Mouse (Mus musculus): ENCODE data around the gene Rap1gap. TPM values are rescaled to one million over a fixed set of nuclear protein-coding genes. Genes with fewer than 3 reads are reported as not detected.

Gene Rap1gap
- polyA plus RNA-seq, 1 experiment: 9.5 TPM

DNA sequence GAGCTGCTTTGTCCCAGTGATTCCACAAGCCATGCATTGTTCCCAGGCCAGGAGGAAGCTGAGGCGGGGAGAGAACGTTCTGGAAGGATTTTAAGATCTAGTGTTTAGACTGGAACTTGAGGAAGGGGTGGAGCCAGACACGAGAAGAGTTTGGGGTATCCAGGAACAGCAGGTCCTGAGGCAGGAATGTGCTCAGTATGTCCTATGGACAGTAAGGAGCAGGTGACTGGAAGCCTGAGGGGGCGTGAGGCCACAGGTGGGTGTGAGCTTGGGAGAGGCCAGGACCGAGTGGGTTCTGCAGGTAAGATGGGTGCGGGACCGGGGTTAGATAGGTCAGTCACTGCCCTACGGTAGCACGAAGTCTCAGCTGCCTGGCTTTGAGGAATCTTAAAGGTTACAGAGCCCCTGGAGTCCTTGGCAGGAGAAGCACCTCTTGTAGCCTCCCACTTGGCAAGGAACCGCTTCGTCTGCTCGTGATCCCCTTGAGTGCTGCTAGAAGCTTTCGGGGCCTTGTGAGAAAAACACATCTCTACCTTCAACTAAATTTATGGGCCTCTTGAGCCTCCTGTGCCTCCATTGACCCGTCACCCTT is 22.8 kb downstream of the Rap1gap start:
- H3K9me3 ChIP-seq (replicated peaks; ENCODE audit: control insufficient read depth, insufficient read depth, low read length, poor library complexity, severe bottlenecking): no peaks in the 10 kb centered on the region
- no peak overlapping the region for H3K27ac ChIP-seq (ENCODE audit: insufficient read depth, low read length)
- no peaks in the 10 kb centered on the region for H3K36me3 ChIP-seq (ENCODE audit: control insufficient read depth, insufficient read depth, low read length, poor library complexity, severe bottlenecking)
- H3K27me3 ChIP-seq (ENCODE audit: control insufficient read depth, insufficient read depth, low read length, poor library complexity, severe bottlenecking): no peaks in the 10 kb centered on the region
- no peak overlapping the region for H3K4me3 ChIP-seq (ENCODE audit: low read depth, low read length)
- TF ChIP-seq POLR2A (IDR thresholded peaks at IDR 0.05; ENCODE audit: insufficient read depth, low read length) (no peak), EP300 (IDR thresholded peaks at IDR 0.05; ENCODE audit: insufficient read depth, low read depth, low read length) (no peak), CTCF (IDR thresholded peaks at IDR 0.05; ENCODE audit: low read depth, low read length) (no peak)
- no peak overlapping the region for H3K9ac ChIP-seq (ENCODE audit: low read depth, poor library complexity, severe bottlenecking)
- H3K4me1 ChIP-seq (ENCODE audit: control insufficient read depth, insufficient read depth, low read length): peaks cover 5% of the 10 kb centered on the region

DNA sequence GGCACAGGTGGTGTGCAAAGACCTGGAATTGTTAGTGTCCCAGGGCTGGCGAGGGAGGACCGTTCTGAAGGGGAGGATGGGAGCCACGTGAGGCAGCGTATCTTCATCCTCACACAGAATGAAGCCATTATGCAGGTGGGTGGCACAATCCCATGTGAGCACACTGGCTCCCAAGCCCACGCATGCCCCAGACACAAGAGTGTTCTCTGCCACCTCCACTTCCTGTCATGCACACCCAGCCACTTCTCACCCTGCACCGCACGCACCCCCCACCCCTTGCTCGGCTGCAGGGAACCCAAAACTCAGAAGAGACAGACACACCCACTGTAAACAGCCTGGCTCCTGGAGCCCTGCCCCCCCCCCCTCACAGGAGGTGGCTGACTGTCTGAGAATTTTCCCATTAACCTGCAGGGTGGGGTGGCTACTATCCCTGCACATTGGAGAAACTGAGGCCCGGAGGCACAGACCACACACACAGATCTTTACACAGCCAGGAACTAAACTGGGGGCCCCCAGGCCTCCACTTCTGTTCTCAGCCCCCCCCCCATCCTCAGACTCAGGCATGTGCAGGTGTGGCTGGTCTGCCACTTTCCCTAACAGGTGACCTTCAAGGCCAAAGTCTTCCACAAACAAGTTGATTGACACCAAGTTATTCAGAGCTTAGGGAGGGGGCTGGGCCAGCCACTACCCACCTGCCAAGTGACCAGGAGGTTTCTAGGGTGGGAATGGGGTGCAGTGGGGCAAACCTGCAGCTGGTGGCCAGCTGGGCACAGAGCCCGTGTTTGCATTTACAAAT is 27.8 kb downstream of the Rap1gap start:
- H3K27me3 ChIP-seq (ENCODE audit: control insufficient read depth, insufficient read depth, low read length, poor library complexity, severe bottlenecking): no peaks in the 10 kb centered on the region
- H3K9me3 ChIP-seq (replicated peaks; ENCODE audit: control insufficient read depth, insufficient read depth, low read length, poor library complexity, severe bottlenecking): no peaks in the 10 kb centered on the region
- no peak overlapping the region for H3K27ac ChIP-seq (ENCODE audit: insufficient read depth, low read length)

DNA sequence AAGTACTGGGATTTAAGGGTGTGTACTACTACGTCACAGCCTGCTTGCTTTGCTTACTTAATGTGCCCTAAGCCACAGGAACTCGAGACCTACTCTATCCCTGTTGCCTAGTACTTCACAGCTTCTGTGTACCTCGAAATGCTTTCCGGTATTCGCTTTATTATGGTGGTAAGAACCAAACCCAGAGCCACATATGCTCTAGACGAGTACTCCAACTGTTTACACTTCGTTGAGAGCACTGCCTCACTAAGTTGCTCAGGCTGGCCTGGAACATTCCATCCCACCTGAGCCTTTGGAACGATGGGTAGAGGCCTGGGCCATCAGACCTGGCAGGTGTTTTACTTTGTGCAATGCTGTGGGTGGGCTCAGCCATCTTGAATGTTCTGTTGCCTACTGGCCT is 30.8 kb downstream of the Rap1gap start:
- peaks cover 3% of the 10 kb centered on the region for H3K4me1 ChIP-seq (ENCODE audit: control insufficient read depth, insufficient read depth, low read length)
- H3K36me3 ChIP-seq (ENCODE audit: control insufficient read depth, insufficient read depth, low read length, poor library complexity, severe bottlenecking): no peaks in the 10 kb centered on the region
- H3K9ac ChIP-seq (ENCODE audit: low read depth, poor library complexity, severe bottlenecking): no peak overlapping the region
- no peak for TF ChIP-seq EP300 (IDR thresholded peaks at IDR 0.05; ENCODE audit: insufficient read depth, low read depth, low read length)
- no peak for TF ChIP-seq CTCF (IDR thresholded peaks at IDR 0.05; ENCODE audit: low read depth, low read length)
- no peak for TF ChIP-seq POLR2A (IDR thresholded peaks at IDR 0.05; ENCODE audit: insufficient read depth, low read length)
- H3K27me3 ChIP-seq (ENCODE audit: control insufficient read depth, insufficient read depth, low read length, poor library complexity, severe bottlenecking): no peaks in the 10 kb centered on the region
- no peak overlapping the region for H3K27ac ChIP-seq (ENCODE audit: insufficient read depth, low read length)
- no peaks in the 10 kb centered on the region for H3K9me3 ChIP-seq (replicated peaks; ENCODE audit: control insufficient read depth, insufficient read depth, low read length, poor library complexity, severe bottlenecking)
- H3K4me3 ChIP-seq (ENCODE audit: low read depth, low read length): no peak overlapping the region

More for the DNA sequence above, 27.8 kb downstream of the Rap1gap start:
- peaks cover 3% of the 10 kb centered on the region for H3K4me1 ChIP-seq (ENCODE audit: control insufficient read depth, insufficient read depth, low read length)
- H3K36me3 ChIP-seq (ENCODE audit: control insufficient read depth, insufficient read depth, low read length, poor library complexity, severe bottlenecking): no peaks in the 10 kb centered on the region
- no peak overlapping the region for H3K4me3 ChIP-seq (ENCODE audit: low read depth, low read length)
- H3K9ac ChIP-seq (ENCODE audit: low read depth, poor library complexity, severe bottlenecking): no peak overlapping the region
- no peak for TF ChIP-seq POLR2A (IDR thresholded peaks at IDR 0.05; ENCODE audit: insufficient read depth, low read length)
- no peak for TF ChIP-seq EP300 (IDR thresholded peaks at IDR 0.05; ENCODE audit: insufficient read depth, low read depth, low read length)
- TF ChIP-seq CTCF (IDR thresholded peaks at IDR 0.05; ENCODE audit: low read depth, low read length): no peak

DNA sequence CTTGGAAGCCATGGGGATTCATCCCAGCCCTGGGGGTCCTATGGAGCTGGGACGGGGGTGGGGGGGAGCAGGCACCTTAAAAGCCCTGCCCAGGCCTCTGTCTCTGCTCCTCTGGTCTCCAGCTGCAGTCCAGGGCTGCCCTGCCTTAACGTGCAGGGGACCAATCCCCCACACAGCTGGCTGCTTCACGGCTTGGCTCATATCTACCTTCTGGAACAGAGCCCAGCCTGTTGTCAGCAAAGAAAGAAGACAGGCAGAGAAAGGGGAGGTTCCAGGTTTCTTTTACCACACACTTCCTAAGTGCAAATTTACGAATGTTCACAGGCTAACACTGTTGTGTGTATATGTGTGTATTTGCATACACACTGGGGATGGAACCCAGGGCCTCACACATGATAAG is 31.4 kb downstream of the Rap1gap start:
- no peaks in the 10 kb centered on the region for H3K9me3 ChIP-seq (replicated peaks; ENCODE audit: control insufficient read depth, insufficient read depth, low read length, poor library complexity, severe bottlenecking)
- H3K4me1 ChIP-seq (ENCODE audit: control insufficient read depth, insufficient read depth, low read length): peaks cover 3% of the 10 kb centered on the region
- no peak overlapping the region for H3K9ac ChIP-seq (ENCODE audit: low read depth, poor library complexity, severe bottlenecking)
- no peaks in the 10 kb centered on the region for H3K36me3 ChIP-seq (ENCODE audit: control insufficient read depth, insufficient read depth, low read length, poor library complexity, severe bottlenecking)
- H3K27ac ChIP-seq (ENCODE audit: insufficient read depth, low read length): no peak overlapping the region
- no peak overlapping the region for H3K4me3 ChIP-seq (ENCODE audit: low read depth, low read length)
- no peaks in the 10 kb centered on the region for H3K27me3 ChIP-seq (ENCODE audit: control insufficient read depth, insufficient read depth, low read length, poor library complexity, severe bottlenecking)
- TF ChIP-seq EP300 (IDR thresholded peaks at IDR 0.05; ENCODE audit: insufficient read depth, low read depth, low read length) (no peak), CTCF (IDR thresholded peaks at IDR 0.05; ENCODE audit: low read depth, low read length) (no peak), POLR2A (IDR thresholded peaks at IDR 0.05; ENCODE audit: insufficient read depth, low read length) (no peak)

DNA sequence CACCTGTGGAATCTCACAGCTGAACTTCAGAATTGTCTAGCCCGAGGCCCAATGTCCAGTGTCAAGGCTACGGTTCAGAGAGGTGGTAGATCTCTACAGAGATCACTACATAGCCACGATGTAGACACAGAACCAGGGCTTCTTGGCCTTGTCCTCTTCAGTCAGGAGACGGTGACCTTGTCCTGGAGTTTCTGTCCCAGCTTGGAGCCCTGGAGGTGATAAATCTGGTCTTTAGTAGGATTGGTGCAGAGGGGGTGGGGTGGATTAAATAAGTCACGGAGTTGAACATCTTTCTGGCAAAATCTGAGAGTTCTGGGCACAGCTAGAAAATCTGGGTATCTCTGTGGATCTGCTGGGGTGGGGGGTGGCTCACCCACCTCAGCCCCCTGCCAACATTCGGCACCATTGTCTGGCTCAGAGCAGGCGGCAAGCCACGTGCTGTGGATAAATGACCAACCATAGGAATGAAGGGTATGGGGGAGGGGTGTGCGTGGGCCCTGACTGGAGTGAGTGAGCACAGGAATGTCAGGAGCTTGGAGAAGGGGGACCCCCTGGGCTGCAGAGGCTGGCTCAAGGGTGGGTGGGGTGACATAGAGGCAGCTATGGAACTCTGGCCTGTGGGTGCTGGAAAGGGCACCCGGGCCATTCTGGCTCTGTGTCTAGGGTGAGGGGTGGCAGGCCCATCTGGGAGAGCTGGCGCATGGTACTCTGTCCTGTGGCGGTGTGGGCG is 32.8 kb downstream of the Rap1gap start:
- TF ChIP-seq EP300 (IDR thresholded peaks at IDR 0.05; ENCODE audit: insufficient read depth, low read depth, low read length): no peak
- no peak for TF ChIP-seq CTCF (IDR thresholded peaks at IDR 0.05; ENCODE audit: low read depth, low read length)
- no peak for TF ChIP-seq POLR2A (IDR thresholded peaks at IDR 0.05; ENCODE audit: insufficient read depth, low read length)
- H3K27me3 ChIP-seq (ENCODE audit: control insufficient read depth, insufficient read depth, low read length, poor library complexity, severe bottlenecking): no peaks in the 10 kb centered on the region
- H3K9me3 ChIP-seq (replicated peaks; ENCODE audit: control insufficient read depth, insufficient read depth, low read length, poor library complexity, severe bottlenecking): no peaks in the 10 kb centered on the region
- no peaks in the 10 kb centered on the region for H3K36me3 ChIP-seq (ENCODE audit: control insufficient read depth, insufficient read depth, low read length, poor library complexity, severe bottlenecking)
- no peak overlapping the region for H3K27ac ChIP-seq (ENCODE audit: insufficient read depth, low read length)
- no peak overlapping the region for H3K9ac ChIP-seq (ENCODE audit: low read depth, poor library complexity, severe bottlenecking)
- peaks cover 1% of the 10 kb centered on the region for H3K4me1 ChIP-seq (ENCODE audit: control insufficient read depth, insufficient read depth, low read length)
- no peak overlapping the region for H3K4me3 ChIP-seq (ENCODE audit: low read depth, low read length)

Data from ES-Bruce4 (cell line).